7 mouse cellular contexts compared by ENCODE assay signal in the genomic region with DNA sequence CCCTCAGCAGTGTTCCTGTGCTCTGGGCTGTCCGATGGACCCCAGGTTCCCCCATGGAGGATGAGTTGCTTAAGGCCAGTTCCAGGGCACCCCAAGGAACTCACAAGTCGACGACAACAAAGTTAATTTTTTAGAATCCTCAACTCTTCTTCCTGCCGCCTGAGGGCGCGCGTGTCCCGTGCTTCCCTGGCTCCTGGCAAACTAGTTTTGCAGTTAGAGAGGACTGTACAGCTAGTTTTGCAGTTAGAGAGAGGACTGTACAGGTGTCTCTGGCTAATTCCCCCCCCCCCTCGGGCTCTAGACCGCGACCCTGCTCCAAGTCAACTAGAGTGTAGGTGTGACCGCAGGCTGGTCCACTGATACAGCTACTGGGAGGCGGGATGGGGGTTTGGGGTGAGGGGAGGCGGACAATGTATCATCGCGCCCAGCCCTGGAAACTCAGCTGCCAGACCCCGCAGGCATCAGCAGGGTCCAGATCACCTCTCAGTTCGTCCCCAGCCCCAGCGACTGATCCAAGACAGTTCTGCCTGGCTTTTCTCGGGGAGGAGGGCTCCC. TPM values are rescaled to one million over a fixed set of nuclear protein-coding genes. Genes with fewer than 3 reads are reported as not detected.
DNase-seq lines count a peak whose midpoint lies in the region; ATAC-seq and TF ChIP-seq lines count a peak whose summit lies in the region.

No protein-coding gene starts in this region.

- H3K9ac ChIP-seq in heart, embryonic 13.5 days = peak overlapping the region; percentile 95

- H3K4me2 ChIP-seq in heart, embryonic 13.5 days = peak overlapping the region; percentile 77

- H3K27me3 ChIP-seq in E14TG2a.4 (ENCODE audit: insufficient read depth, low read length) = peaks cover 8% of the 10 kb centered on the region
- peaks cover 3% of the 10 kb centered on the region; the same call in 1 of the 2 replicates for H3K27me3 ChIP-seq in heart, embryonic 13.5 days (replicated peaks)
- no peaks in the 10 kb centered on the region for H3K27me3 ChIP-seq in megakaryocyte, embryonic 14.5 days (replicated peaks)

- no peak for ATAC-seq in heart, embryonic 13.5 days (ENCODE audit: extremely low read depth, insufficient number of reproducible peaks, low FRiP score, low TSS enrichment)

- peak overlapping the region; percentile 55 for H3K4me3 ChIP-seq in E14TG2a.4 (replicated peaks; ENCODE audit: low read length)
- no peak overlapping the region for H3K4me3 ChIP-seq in heart, embryonic 13.5 days
- peak overlapping the region; percentile 72 for H3K4me3 ChIP-seq in megakaryocyte, embryonic 14.5 days (replicated peaks)

- 22% methylated on average over 20 of the region's 20 CpGs for whole genome bisulfite sequencing in heart, embryonic 13.5 days

- peak; percentile 72 to 81 for DNase-seq in adrenal gland, adult 18-20 months (ENCODE audit: low spot score in 2 of 2)
- peak; percentile 57 for DNase-seq in embryo, embryonic 11.5 days (ENCODE audit: low read depth, low spot score)
- DNase-seq in kidney, postnatal 4 days = peak; percentile 82 to 86
- DNase-seq in spleen, adult 12 weeks (ENCODE audit: low spot score) = peak; percentile 40

- H3K4me1 ChIP-seq in E14TG2a.4 (replicated peaks; ENCODE audit: low read depth, low read length) = peaks cover 39% of the 10 kb centered on the region
- peaks cover 23% of the 10 kb centered on the region for H3K4me1 ChIP-seq in heart, embryonic 13.5 days
- peaks cover 82% of the 10 kb centered on the region for H3K4me1 ChIP-seq in megakaryocyte, embryonic 14.5 days

- H3K36me3 ChIP-seq in E14TG2a.4 (ENCODE audit: insufficient read depth, low read length) = peaks cover 24% of the 10 kb centered on the region
- H3K36me3 ChIP-seq in heart, embryonic 13.5 days = peaks cover 24% of the 10 kb centered on the region
- H3K36me3 ChIP-seq in megakaryocyte, embryonic 14.5 days (replicated peaks; ENCODE audit: low read length) = peaks cover 30% of the 10 kb centered on the region

- peak; percentile 52 for TF ChIP-seq CTCF in E14TG2a.4 (conservative IDR thresholded peaks at IDR 0.05; ENCODE audit: low read length)

- no peaks in the 10 kb centered on the region for H3K9me3 ChIP-seq in E14TG2a.4 (ENCODE audit: low read length)
- no peaks in the 10 kb centered on the region for H3K9me3 ChIP-seq in heart, embryonic 13.5 days
- H3K9me3 ChIP-seq in megakaryocyte, embryonic 14.5 days = peaks cover 6% of the 10 kb centered on the region

- H3K27ac ChIP-seq in heart, embryonic 13.5 days (replicated peaks) = no peak overlapping the region

RNA-seq across cellular contexts. Expression of a gene that starts 1.6 kb away (rescaled TPM):
- 10 to 100 TPM; 19.5 to 21.9 TPM for total RNA-seq in adrenal gland, adult 18-20 months (2021)
- polyA plus RNA-seq in heart, embryonic 13.5 days (2015; fragmentation: Nextera tagmentation; extraction: Ambion mirVana) = 23.9 and 24.0 TPM in 2 replicates
- 19.5 and 88.9 TPM in 2 replicates for polyA plus RNA-seq in megakaryocyte, embryonic 14.5 days (2012; ENCODE audit: insufficient read depth, low replicate concordance)

RNA-seq across cellular contexts. Expression of a gene that starts 12.9 kb away (rescaled TPM):
- total RNA-seq in adrenal gland, adult 18-20 months (2021) = 10 to 100 TPM in 1 of 2 experiments, 1 to 10 TPM in 1; 7.8 to 16.2 TPM
- 1.5 and 1.6 TPM in 2 replicates for polyA plus RNA-seq in heart, embryonic 13.5 days (2015; fragmentation: Nextera tagmentation; extraction: Ambion mirVana)
- polyA plus RNA-seq in megakaryocyte, embryonic 14.5 days (2012; ENCODE audit: insufficient read depth, low replicate concordance) = 35.5 and 120 TPM in 2 replicates

Comparison
In these comparisons a context has a peak if more than half of its experiments do, and no peak if none do; other contexts are left out.
1. RNA of a gene that starts 12.9 kb away (polyA plus RNA-seq): 35.5 to 120 TPM in megakaryocyte, embryonic 14.5 days; 1.5 to 1.6 TPM in heart, embryonic 13.5 days; every median in the first group is over 10 times any median in the second.
2. Peak in every context shown above with its lines, with median percentiles within 50 percentile points of each other: DNase-seq.